Mouse (Mus musculus): ENCODE measurements around the gene Gm10964.

DNA sequence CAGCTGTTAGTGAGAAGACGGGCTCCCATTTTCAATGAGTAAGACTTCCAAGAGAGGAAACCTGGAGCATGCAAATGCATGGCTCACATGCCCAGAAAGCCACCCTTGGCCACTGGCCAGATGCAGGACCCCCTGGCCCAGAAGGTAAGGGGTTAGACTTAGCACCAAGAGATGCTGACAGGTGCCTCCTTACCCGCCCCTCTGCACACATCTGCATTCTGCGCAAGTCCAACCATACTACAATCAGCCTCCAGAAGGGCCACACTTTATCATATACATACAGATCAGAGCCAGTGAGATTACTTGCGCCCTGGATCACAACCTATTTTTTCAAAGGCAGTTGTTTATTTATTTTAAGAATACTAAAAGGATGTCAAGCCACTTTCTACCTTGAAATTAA, 20.4 kb upstream of the Gm10964 start:
- TF ChIP-seq POLR2A (IDR thresholded peaks at IDR 0.05; ENCODE audit: insufficient read depth, low read depth, low read length) (no peak), CTCF (IDR thresholded peaks at IDR 0.05; ENCODE audit: insufficient read depth, low read depth, low read length) (no peak)

Data from olfactory bulb, adult 2 months (tissue).